Mouse (Mus musculus): Measurements from ENCODE around the gene 4930432M17Rik. TPM values are rescaled to one million over a fixed set of nuclear protein-coding genes. Genes with fewer than 3 reads are reported as not detected.

Gene 4930432M17Rik
- polyA plus RNA-seq, 2 experiments = not detected

GRCm38 (mm10) chr3:121699849-121700248 lies 29.3 kb downstream of the 4930432M17Rik start:
- WGBS = 95% methylated on average over 4 of the region's 4 CpGs
- Histone ChIP-seq H3K4me2 (replicated peaks; ENCODE audit: low read depth, low read length, severe bottlenecking) (no peak overlapping the region), H3K36me3 (ENCODE audit: control insufficient read depth, insufficient read depth, low read length) (no peaks in the 10 kb centered on the region), H3K27me3 (ENCODE audit: control insufficient read depth, insufficient read depth, low read length) (no peaks in the 10 kb centered on the region), H3K4me3 (replicated peaks; ENCODE audit: low read length) (no peak overlapping the region), H3K27ac (replicated peaks; ENCODE audit: low read depth, low read length) (no peak overlapping the region), H3K9ac (ENCODE audit: low read depth, low read length, severe bottlenecking) (no peak overlapping the region), H3K4me1 (ENCODE audit: control insufficient read depth, insufficient read depth, low read length) (peaks cover 15% of the 10 kb centered on the region; the same call in 1 of the 2 replicates), H3K9me3 (ENCODE audit: control insufficient read depth, low read length) (no peaks in the 10 kb centered on the region)
- no peak for TF ChIP-seq POLR2A (IDR thresholded peaks at IDR 0.05; ENCODE audit: borderline replicate concordance, extremely low read depth, insufficient read depth, insufficient read length)
- ATAC-seq (ENCODE audit: low FRiP score, low read depth) (no peak), DNase-seq (ENCODE audit: low spot score) (no peak)

GRCm38 (mm10) chr3:121700364-121700952 lies 29.9 kb downstream of the 4930432M17Rik start:
- no peak for TF ChIP-seq POLR2A (IDR thresholded peaks at IDR 0.05; ENCODE audit: borderline replicate concordance, extremely low read depth, insufficient read depth, insufficient read length)
- Histone ChIP-seq H3K9ac (ENCODE audit: low read depth, low read length, severe bottlenecking) (no peak overlapping the region), H3K27me3 (ENCODE audit: control insufficient read depth, insufficient read depth, low read length) (no peaks in the 10 kb centered on the region), H3K4me1 (ENCODE audit: control insufficient read depth, insufficient read depth, low read length) (peaks cover 15% of the 10 kb centered on the region; the same call in 1 of the 2 replicates), H3K4me3 (replicated peaks; ENCODE audit: low read length) (no peak overlapping the region), H3K9me3 (ENCODE audit: control insufficient read depth, low read length) (no peaks in the 10 kb centered on the region), H3K4me2 (replicated peaks; ENCODE audit: low read depth, low read length, severe bottlenecking) (0 out of 2 replicates have a peak overlapping the region, but pooled peaks have one; percentile 14), H3K27ac (replicated peaks; ENCODE audit: low read depth, low read length) (peak overlapping the region; percentile 61; the same call in 1 of the 2 replicates), H3K36me3 (ENCODE audit: control insufficient read depth, insufficient read depth, low read length) (no peaks in the 10 kb centered on the region)
- ATAC-seq (ENCODE audit: low FRiP score, low read depth) = peak; percentile 53
- 31% methylated on average over 8 of the region's 8 CpGs for WGBS
- DNase-seq (ENCODE audit: low spot score) = peak; percentile 44

- 85% methylated on average over 7 of the region's 7 CpGs for WGBS
- H3K4me1 ChIP-seq (ENCODE audit: control insufficient read depth, insufficient read depth, low read length) = peaks cover 15% of the 10 kb centered on the region; the same call in 1 of the 2 replicates
- no peak for TF ChIP-seq POLR2A (IDR thresholded peaks at IDR 0.05; ENCODE audit: borderline replicate concordance, extremely low read depth, insufficient read depth, insufficient read length)
- DNase-seq (ENCODE audit: low spot score) = no peak
- ATAC-seq (ENCODE audit: low FRiP score, low read depth) = no peak
- H3K27me3 ChIP-seq (ENCODE audit: control insufficient read depth, insufficient read depth, low read length) = no peaks in the 10 kb centered on the region
- H3K36me3 ChIP-seq (ENCODE audit: control insufficient read depth, insufficient read depth, low read length) = no peaks in the 10 kb centered on the region
- no peak overlapping the region for H3K4me2 ChIP-seq (replicated peaks; ENCODE audit: low read depth, low read length, severe bottlenecking)
- H3K9me3 ChIP-seq (ENCODE audit: control insufficient read depth, low read length) = no peaks in the 10 kb centered on the region
- H3K9ac ChIP-seq (ENCODE audit: low read depth, low read length, severe bottlenecking) = no peak overlapping the region
- no peak overlapping the region for H3K27ac ChIP-seq (replicated peaks; ENCODE audit: low read depth, low read length)
- no peak overlapping the region for H3K4me3 ChIP-seq (replicated peaks; ENCODE audit: low read length)
These were observed 32.8 kb downstream of the 4930432M17Rik start for GRCm38 (mm10) chr3:121703155-121703879.

GRCm38 (mm10) chr3:121703880-121704243 lies 33.3 kb downstream of the 4930432M17Rik start:
- Histone ChIP-seq H3K4me3 (replicated peaks; ENCODE audit: low read length) (no peak overlapping the region), H3K27me3 (ENCODE audit: control insufficient read depth, insufficient read depth, low read length) (no peaks in the 10 kb centered on the region), H3K9me3 (ENCODE audit: control insufficient read depth, low read length) (no peaks in the 10 kb centered on the region), H3K4me1 (ENCODE audit: control insufficient read depth, insufficient read depth, low read length) (peaks cover 15% of the 10 kb centered on the region; the same call in 1 of the 2 replicates), H3K9ac (ENCODE audit: low read depth, low read length, severe bottlenecking) (no peak overlapping the region), H3K36me3 (ENCODE audit: control insufficient read depth, insufficient read depth, low read length) (no peaks in the 10 kb centered on the region), H3K27ac (replicated peaks; ENCODE audit: low read depth, low read length) (no peak overlapping the region), H3K4me2 (replicated peaks; ENCODE audit: low read depth, low read length, severe bottlenecking) (no peak overlapping the region)
- no peak for TF ChIP-seq POLR2A (IDR thresholded peaks at IDR 0.05; ENCODE audit: borderline replicate concordance, extremely low read depth, insufficient read depth, insufficient read length)
- no peak for ATAC-seq (ENCODE audit: low FRiP score, low read depth)
- DNase-seq (ENCODE audit: low spot score) = no peak
- 87% methylated on average over 3 of the region's 3 CpGs for WGBS

- TF ChIP-seq POLR2A (IDR thresholded peaks at IDR 0.05; ENCODE audit: borderline replicate concordance, extremely low read depth, insufficient read depth, insufficient read length) = no peak
- 50% methylated on average over 5 of the region's 5 CpGs for WGBS
- H3K9ac ChIP-seq (ENCODE audit: low read depth, low read length, severe bottlenecking) = no peak overlapping the region
- no peaks in the 10 kb centered on the region for H3K9me3 ChIP-seq (ENCODE audit: control insufficient read depth, low read length)
- H3K27ac ChIP-seq (replicated peaks; ENCODE audit: low read depth, low read length) = no peak overlapping the region
- no peak overlapping the region for H3K4me3 ChIP-seq (replicated peaks; ENCODE audit: low read length)
- H3K4me2 ChIP-seq (replicated peaks; ENCODE audit: low read depth, low read length, severe bottlenecking) = no peak overlapping the region
- peaks cover 7% of the 10 kb centered on the region; the same call in 1 of the 2 replicates for H3K4me1 ChIP-seq (ENCODE audit: control insufficient read depth, insufficient read depth, low read length)
- ATAC-seq (ENCODE audit: low FRiP score, low read depth) (no peak), DNase-seq (ENCODE audit: low spot score) (peak; percentile 45)
- H3K36me3 ChIP-seq (ENCODE audit: control insufficient read depth, insufficient read depth, low read length) = no peaks in the 10 kb centered on the region
- no peaks in the 10 kb centered on the region for H3K27me3 ChIP-seq (ENCODE audit: control insufficient read depth, insufficient read depth, low read length)
These were observed 35.5 kb downstream of the 4930432M17Rik start for GRCm38 (mm10) chr3:121706087-121706486.

Measured in limb, embryonic 14.5 days (tissue).